Mouse (Mus musculus): ENCODE results near the gene C130032M10Rik.
A peak's percentile ranks its signal among the peaks of the same experiment; 100 is the strongest.

GRCm38 (mm10) chr9:114502711-114503427 is 12.6 kb upstream of the C130032M10Rik start:
- TF ChIP-seq CTCF (IDR thresholded peaks at IDR 0.05; ENCODE audit: control insufficient read depth, insufficient read depth, insufficient read length) (no peak), MYOG (IDR thresholded peaks at IDR 0.05; ENCODE audit: control insufficient read depth, extremely low read depth, insufficient read length) (no peak), USF1 (IDR thresholded peaks at IDR 0.05; ENCODE audit: low read depth) (no peak), MAX (IDR thresholded peaks at IDR 0.05) (no peak), CEBPB (IDR thresholded peaks at IDR 0.05; ENCODE audit: low read depth) (no peak), FOSL1 (IDR thresholded peaks at IDR 0.05; ENCODE audit: insufficient read depth, low read length, poor library complexity, severe bottlenecking) (no peak), MYOD1 (IDR thresholded peaks at IDR 0.05; ENCODE audit: control insufficient read depth, insufficient read length, low read depth) (peak; percentile 50)
